Mouse (Mus musculus) hindlimb bud, embryonic 11.5 days (tissue): ENCODE data around the gene Gm11111.
A peak's percentile ranks its signal among the peaks of the same experiment; 100 is the strongest.
"Not testable (repeated sequence)": the region's sequence is repeated elsewhere in the genome, so short reads cannot be mapped to it uniquely, and the experiment has no call there.

Experiments used
- DNase-seq: peaks from one replicate; pipeline ENCODE4 v3.0.0-alpha.2; 2012; ENCODE audit warnings: low read depth, low spot score; ENCODE audit errors: extremely low spot score

The Gm11111 gene

DNA sequence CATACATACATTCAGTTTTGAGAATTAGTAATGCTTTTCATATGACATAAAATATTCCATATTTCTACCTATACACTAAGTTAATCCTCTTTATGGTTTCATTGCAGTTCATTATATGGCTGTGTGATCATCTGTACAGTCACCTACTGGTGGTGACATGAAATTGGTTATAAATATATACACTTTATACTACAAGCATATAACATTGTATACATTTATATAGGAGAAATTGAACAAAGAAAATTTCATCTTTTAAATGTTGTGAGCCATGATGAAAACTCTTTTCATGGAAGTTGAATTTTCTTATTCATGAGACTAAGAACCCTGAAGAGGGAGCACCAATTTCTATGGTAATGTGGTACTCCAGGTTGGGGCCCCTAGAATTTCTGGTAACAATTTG, at the start of gene Gm11111:
Gene Gm11111, plus strand, starts transcription at position 301 of the 400 bp plus-strand sequence.
- DNase-seq: no peak

- no peak for DNase-seq
These were observed 36.3 kb upstream of the Gm11111 start for GRCm38 (mm10) chr5:98516214-98516613.

- no peak for DNase-seq
These were observed 32.4 kb upstream of the Gm11111 start for GRCm38 (mm10) chr5:98520118-98520517.

DNA sequence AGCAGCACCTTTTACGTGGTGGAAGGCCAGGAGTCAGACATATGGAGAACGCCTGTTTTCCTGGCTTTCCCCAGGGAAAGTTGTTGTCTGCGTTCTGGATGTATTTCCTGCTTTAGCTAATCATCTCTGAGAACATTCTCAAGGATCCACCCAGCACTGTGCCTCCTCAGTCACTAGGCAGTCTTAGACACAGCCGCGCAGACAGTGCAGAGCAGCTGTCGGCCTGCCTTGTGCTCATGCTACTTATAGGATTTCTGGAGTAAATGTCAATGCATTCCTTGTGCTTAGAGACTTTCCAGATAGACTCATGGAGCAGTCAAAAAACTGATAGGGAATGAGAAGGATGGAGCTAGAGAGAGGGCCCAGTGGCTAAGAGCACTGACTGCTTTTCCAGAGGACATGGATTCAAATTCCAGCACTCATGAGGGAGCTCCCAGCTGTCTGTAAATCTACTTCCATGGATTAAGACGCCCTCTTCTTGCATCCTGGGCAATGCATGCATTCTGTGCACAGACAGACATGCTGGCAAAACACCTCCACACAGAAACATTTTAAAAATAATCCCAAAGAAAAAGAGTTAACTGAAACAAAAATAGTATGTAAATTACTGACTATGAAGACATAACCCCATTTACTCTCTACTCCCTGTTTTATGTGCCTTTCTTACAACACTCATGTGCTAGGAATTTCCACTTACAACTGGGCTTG, 30.1 kb upstream of the Gm11111 start:
- DNase-seq: no peak

DNA sequence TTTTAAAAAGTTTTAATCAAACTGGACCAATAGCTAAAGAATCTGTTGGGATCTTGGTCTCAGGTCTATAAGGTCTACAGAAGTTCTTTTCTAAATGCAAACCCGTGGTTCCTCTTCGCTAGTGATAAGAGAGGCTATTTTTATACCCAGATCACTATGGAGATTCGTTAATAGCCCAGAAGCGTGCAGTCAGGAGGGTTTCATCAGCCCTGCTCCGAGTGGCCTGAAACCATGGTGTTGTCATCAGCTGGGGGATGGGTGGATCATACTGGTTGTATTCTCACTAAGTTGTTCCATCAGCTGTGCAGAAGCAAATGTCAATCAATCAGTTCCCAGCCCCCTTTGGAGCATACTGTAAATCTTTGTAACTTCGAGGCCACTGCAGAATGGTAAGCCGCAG, 29.4 kb upstream of the Gm11111 start:
- no peak for DNase-seq

GRCm38 (mm10) chr5:98523783-98524182, 28.7 kb upstream of the Gm11111 start:
- no peak for DNase-seq

- DNase-seq: no peak
These were observed 11.2 kb upstream of the Gm11111 start for GRCm38 (mm10) chr5:98541333-98541732.

- DNase-seq: no peak
These were observed 2.2 kb upstream of the Gm11111 start for GRCm38 (mm10) chr5:98550285-98550684.

- no peak for DNase-seq
These were observed 1.6 kb upstream of the Gm11111 start for GRCm38 (mm10) chr5:98550873-98551272.

DNA sequence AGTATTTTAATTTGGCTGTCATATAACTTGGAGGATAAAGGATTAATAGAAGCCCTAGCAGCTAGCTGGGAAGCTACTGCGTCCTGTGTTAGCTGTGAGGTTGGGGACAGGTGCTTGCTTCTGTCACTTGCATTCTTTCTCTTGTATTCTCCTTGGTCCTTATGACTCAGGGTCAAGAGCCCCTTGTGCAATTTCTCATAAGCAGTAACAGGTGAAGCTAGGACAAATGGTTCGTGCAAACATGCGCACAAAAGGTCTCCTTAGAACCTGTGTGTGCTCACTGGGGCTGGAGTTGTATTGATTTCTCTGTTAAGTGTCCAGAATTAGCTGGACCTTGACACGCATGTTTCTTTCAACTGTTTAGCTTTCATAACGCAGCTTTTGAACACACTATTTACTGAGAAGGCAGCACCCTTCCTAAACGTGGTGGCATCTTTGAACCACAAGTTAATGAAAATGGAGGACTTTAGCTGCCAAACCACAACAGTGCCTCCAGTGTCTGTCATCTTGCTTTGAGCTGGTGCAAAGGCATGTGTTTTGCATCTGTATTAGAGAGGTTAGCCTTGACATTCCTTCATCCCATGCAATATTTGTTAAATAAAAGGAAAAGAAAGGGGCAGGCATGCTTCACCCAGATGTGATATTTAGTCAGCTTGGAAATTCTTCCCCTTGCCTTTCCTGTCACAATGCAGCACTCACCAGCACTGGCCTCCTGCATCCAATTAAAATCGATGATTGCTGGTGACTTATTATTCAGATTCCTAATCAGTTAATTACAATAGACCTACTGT, 511 bp downstream of the Gm11111 start:
- DNase-seq: no peak

- DNase-seq: no peak
These were observed 8.8 kb downstream of the Gm11111 start for GRCm38 (mm10) chr5:98561301-98561700.

DNA sequence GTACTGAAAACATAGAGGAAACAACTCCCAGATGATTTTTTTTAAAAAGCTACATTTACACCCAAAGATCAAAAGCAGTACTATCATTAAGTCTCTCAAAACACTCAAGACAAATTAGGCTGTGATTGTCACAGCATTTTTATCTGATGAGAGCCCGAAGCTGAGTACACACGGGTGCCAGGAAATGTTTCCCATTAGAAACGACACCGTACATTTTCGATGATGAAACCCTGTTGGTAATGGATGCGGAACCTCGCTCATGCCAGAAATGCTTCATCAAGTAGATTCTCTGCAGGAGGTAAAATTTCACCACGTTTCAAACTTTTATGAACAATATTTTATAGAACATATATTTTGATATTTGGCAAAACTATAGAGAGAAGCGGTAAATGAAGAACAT, 10.3 kb downstream of the Gm11111 start:
- DNase-seq: no peak

DNA sequence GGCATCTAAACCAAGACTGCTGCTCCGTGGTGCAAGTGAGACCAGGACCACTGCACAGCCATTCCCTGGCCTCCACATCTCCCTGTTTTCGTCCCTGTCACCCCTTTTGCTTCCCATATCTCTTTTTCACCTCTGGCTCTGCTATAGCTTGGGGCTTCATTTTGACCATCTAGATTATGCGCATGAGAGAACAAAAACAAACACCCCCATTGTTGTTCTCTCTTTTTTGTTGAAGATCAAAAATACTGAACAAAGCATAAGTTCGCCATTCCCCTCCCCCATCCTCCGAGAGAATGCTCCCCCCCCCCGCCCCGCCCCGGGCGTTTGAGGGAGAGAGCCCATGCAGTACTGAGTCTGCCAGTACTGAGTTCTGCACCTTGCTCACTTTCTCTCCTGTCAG, 11.3 kb downstream of the Gm11111 start:
- no peak for DNase-seq

DNA sequence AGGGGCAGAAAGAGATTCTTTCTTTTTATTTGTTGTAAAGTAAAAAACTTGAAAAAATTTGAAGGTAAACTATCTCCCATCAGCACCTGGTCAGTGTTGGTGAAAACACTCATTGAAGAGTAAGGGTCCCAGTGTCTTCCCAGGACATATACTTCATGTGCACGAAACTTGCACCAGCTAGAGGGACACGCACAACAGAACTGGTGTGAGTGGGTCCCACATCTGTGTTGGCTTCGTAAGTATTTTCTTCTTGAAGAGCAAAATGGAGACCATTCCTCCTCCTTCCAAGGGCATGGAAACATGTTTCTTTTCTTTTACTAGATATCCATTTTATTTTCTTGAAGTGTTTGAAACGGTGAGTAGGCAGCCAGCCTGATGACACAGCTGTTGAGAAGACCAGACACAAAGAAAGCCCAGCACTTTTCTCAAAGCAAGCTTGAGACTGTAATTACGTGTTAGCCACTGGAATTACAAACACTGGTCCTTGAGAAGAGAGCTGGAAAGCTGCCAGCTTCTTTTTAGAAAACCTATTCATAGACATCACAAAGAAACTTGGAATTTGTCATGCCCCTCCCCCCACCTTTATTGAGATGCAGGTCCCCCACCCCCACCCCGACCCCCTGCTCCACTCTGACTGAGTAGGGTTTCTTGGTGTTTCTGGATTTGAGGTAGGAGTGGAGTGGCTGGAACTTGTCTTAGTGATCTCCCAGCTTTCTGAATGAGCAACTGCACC, 14.1 kb downstream of the Gm11111 start:
- DNase-seq: no peak

GRCm38 (mm10) chr5:98568481-98568880, 16.0 kb downstream of the Gm11111 start:
- DNase-seq: no peak

- DNase-seq: no peak
These were observed 16.6 kb downstream of the Gm11111 start for GRCm38 (mm10) chr5:98569029-98569513.

- no peak for DNase-seq
These were observed 19.9 kb downstream of the Gm11111 start for GRCm38 (mm10) chr5:98572392-98572791.

- peak; percentile 44 for DNase-seq
These were observed 22.4 kb downstream of the Gm11111 start for GRCm38 (mm10) chr5:98574711-98575470.

DNA sequence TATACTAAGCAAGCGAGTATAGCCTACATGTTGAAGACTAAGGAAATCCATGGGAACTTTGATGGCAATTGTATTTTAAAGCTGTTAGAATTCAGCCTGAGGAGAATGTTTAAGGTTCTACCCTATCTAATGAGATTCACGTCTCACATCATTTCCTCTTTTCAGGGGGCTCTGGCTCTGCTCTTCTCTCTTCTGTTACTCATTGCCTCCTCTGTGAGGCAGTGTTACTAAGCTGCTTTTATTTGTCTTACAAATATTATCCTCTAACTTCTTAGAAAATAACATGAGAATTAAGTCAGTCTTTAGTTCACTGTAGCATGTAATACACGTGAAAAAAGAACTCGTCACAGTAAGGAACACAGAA, 23.0 kb downstream of the Gm11111 start:
- DNase-seq: no peak

- not testable (repeated sequence) for DNase-seq
These were observed 24.0 kb downstream of the Gm11111 start for GRCm38 (mm10) chr5:98576538-98576937.

DNA sequence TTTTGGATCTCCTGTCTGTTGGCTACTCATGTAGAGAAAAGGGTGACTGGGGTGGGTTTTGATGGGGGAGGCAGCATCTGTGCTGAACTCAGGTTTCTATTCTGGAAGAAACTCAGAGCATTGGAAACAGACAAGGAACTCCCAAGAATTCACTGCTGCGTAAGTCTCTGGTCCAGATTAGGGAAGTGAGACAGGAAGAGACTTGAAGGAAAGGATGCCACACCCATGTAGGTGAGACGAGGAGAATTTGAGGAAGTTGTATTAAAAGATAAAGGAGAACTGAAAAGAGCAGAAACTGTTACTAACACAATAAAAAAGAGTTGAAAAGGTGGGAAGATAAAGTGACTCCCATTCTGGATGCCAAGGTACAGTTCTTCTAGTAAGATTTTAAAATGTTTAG, 25.9 kb downstream of the Gm11111 start:
- no peak for DNase-seq
